Mouse (Mus musculus) E14TG2a.4 (cell line): Measurements from ENCODE around the gene 4930539E08Rik.

ENCODE experiments used
- CTCF ChIP-seq: conservative IDR thresholded peaks from 2 replicates; pipeline ENCODE4 v1.5.1; 2014; ENCODE audit warnings: low read length
- NANOG ChIP-seq: IDR thresholded peaks from 2 replicates; pipeline ENCODE4 v1.6.1; 2014; ENCODE audit warnings: borderline replicate concordance, low read length, mixed read lengths
- POU5F1 ChIP-seq: IDR thresholded peaks from 2 replicates; pipeline ENCODE4 v1.6.1; 2014; ENCODE audit warnings: low read length, borderline replicate concordance

GRCm38 (mm10) chr17:28909252-28909941 lies 5.7 kb downstream of the 4930539E08Rik start:
- TF ChIP-seq CTCF (peak; percentile 63), NANOG (no peak), POU5F1 (no peak)
